8 mouse cellular contexts compared by ENCODE assay signal in the genomic region with DNA sequence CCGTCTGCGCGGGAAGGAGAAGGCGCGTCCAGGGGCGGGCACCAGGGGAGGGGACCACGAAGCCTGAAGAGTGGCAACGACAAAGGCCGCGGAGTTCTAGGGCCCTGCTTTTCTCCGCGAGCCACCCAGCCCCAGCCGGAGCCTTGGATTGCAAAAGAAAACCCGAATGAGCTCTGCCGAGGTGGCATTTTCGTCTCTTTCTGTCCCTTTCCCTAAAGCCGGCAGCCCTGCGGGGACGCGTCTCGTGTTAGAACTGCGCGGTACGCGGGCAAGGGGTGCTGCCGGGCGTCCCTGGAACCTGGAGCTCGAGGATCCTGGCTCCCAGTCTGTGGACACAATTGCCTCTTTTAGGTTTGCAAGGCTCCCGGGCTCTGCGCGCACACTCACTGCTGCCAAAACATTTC.
A peak's percentile ranks its signal among the peaks of the same experiment; 100 is the strongest.
DNase-seq lines count a peak whose midpoint lies in the region; ATAC-seq and TF ChIP-seq lines count a peak whose summit lies in the region.

No protein-coding gene starts in this region.

- ATAC-seq in intestine, embryonic 14.5 days (replicated peaks; ENCODE audit: low FRiP score, low TSS enrichment, low read depth) = no peak
- ATAC-seq in intestine, embryonic 16.5 days = no peak
- peak; percentile 14; the same call in 1 of the 2 replicates for ATAC-seq in forebrain, embryonic 15.5 days (replicated peaks)
- ATAC-seq in stomach, postnatal 0 days (ENCODE audit: low FRiP score, low TSS enrichment) = no peak

- H3K4me2 ChIP-seq in intestine, embryonic 14.5 days (ENCODE audit: low read length) = no peak overlapping the region
- H3K4me2 ChIP-seq in intestine, embryonic 16.5 days (ENCODE audit: low read depth, low read length) = no peak overlapping the region
- peak overlapping the region; percentile 30 for H3K4me2 ChIP-seq in forebrain, embryonic 15.5 days (replicated peaks)
- H3K4me2 ChIP-seq in stomach, postnatal 0 days (replicated peaks; ENCODE audit: low read depth) = no peak overlapping the region; the same call in 1 of the 2 replicates

- no peak overlapping the region for H3K27ac ChIP-seq in intestine, embryonic 14.5 days (ENCODE audit: low read depth)
- H3K27ac ChIP-seq in intestine, embryonic 16.5 days (ENCODE audit: low read length) = no peak overlapping the region
- no peak overlapping the region for H3K27ac ChIP-seq in forebrain, embryonic 15.5 days (replicated peaks)
- peak overlapping the region; percentile 61 for H3K27ac ChIP-seq in limb, embryonic 10.5 days
- H3K27ac ChIP-seq in stomach, postnatal 0 days (replicated peaks) = no peak overlapping the region

- H3K9ac ChIP-seq in intestine, embryonic 14.5 days (ENCODE audit: low read length) = no peak overlapping the region
- no peak overlapping the region for H3K9ac ChIP-seq in intestine, embryonic 16.5 days (ENCODE audit: low read depth, low read length)
- 0 out of 2 replicates have a peak overlapping the region, but pooled peaks have one; percentile 8 for H3K9ac ChIP-seq in forebrain, embryonic 15.5 days (replicated peaks)
- H3K9ac ChIP-seq in stomach, postnatal 0 days (ENCODE audit: low read length) = no peak overlapping the region

- 0% methylated on average over 31 of the region's 31 CpGs for WGBS in intestine, embryonic 14.5 days
- 1% methylated on average over 31 of the region's 31 CpGs for WGBS in intestine, embryonic 16.5 days
- under 1% methylated on average over 31 of the region's 31 CpGs for WGBS in forebrain, embryonic 15.5 days
- under 1% methylated on average over 31 of the region's 31 CpGs for WGBS in limb, embryonic 10.5 days
- 3% methylated on average over 31 of the region's 31 CpGs for WGBS in stomach, postnatal 0 days

- 0 out of 2 replicates have a peak, but pooled peaks cover 5% of the 10 kb centered on the region for H3K9me3 ChIP-seq in intestine, embryonic 14.5 days (ENCODE audit: control insufficient read depth, low read length)
- no peaks in the 10 kb centered on the region for H3K9me3 ChIP-seq in intestine, embryonic 16.5 days (ENCODE audit: control insufficient read depth, low read length)
- no peaks in the 10 kb centered on the region for H3K9me3 ChIP-seq in forebrain, embryonic 15.5 days
- no peaks in the 10 kb centered on the region for H3K9me3 ChIP-seq in limb, embryonic 10.5 days (replicated peaks)
- no peaks in the 10 kb centered on the region for H3K9me3 ChIP-seq in stomach, postnatal 0 days (ENCODE audit: control insufficient read depth, low read length)

- H3K4me1 ChIP-seq in intestine, embryonic 14.5 days (replicated peaks; ENCODE audit: control insufficient read depth, insufficient read depth, low read length) = no peaks in the 10 kb centered on the region
- H3K4me1 ChIP-seq in intestine, embryonic 16.5 days (ENCODE audit: control insufficient read depth, insufficient read depth, low read length) = peaks cover 3% of the 10 kb centered on the region; the same call in 1 of the 2 replicates
- peaks cover 8% of the 10 kb centered on the region for H3K4me1 ChIP-seq in forebrain, embryonic 15.5 days
- peaks cover 18% of the 10 kb centered on the region for H3K4me1 ChIP-seq in limb, embryonic 10.5 days
- no peaks in the 10 kb centered on the region for H3K4me1 ChIP-seq in stomach, postnatal 0 days (replicated peaks; ENCODE audit: control insufficient read depth, insufficient read depth)

- TF ChIP-seq EP300 in stomach, postnatal 0 days (optimal IDR thresholded peaks at IDR 0.05) = no peak

- no peaks in the 10 kb centered on the region for H3K36me3 ChIP-seq in intestine, embryonic 14.5 days (ENCODE audit: control insufficient read depth, insufficient read depth, low read length)
- H3K36me3 ChIP-seq in intestine, embryonic 16.5 days (ENCODE audit: control insufficient read depth, insufficient read depth, low read length) = no peaks in the 10 kb centered on the region
- no peaks in the 10 kb centered on the region for H3K36me3 ChIP-seq in forebrain, embryonic 15.5 days
- H3K36me3 ChIP-seq in limb, embryonic 10.5 days = no peaks in the 10 kb centered on the region
- H3K36me3 ChIP-seq in stomach, postnatal 0 days (ENCODE audit: control insufficient read depth, insufficient read depth, low read length) = no peaks in the 10 kb centered on the region

- no peak for TF ChIP-seq CTCF in stomach, postnatal 0 days (IDR thresholded peaks at IDR 0.05; ENCODE audit: low read depth)

- H3K4me3 ChIP-seq in intestine, embryonic 14.5 days (ENCODE audit: low read depth, low read length) = no peak overlapping the region
- H3K4me3 ChIP-seq in intestine, embryonic 16.5 days (ENCODE audit: low read length) = no peak overlapping the region
- H3K4me3 ChIP-seq in forebrain, embryonic 15.5 days = peak overlapping the region; percentile 9; the same call in 1 of the 2 replicates
- H3K4me3 ChIP-seq in limb, embryonic 10.5 days = peak overlapping the region; percentile 45
- H3K4me3 ChIP-seq in stomach, postnatal 0 days (ENCODE audit: low read depth, low read length) = no peak overlapping the region

- DNase-seq in intestine, embryonic 14.5 days (ENCODE audit: low spot score) = peak; percentile 75
- peak; percentile 26 for DNase-seq in R1 (ENCODE audit: low read depth, low spot score)
- DNase-seq in limb, embryonic 10.5 days (ENCODE audit: low spot score) = peak; percentile 73
- DNase-seq in stomach, postnatal 0 days (ENCODE audit: low spot score) = peak; percentile 15
- no peak for DNase-seq in right cerebral cortex, postnatal 25 days
- no peak for DNase-seq in thymus, adult 18-20 months

- peaks cover 75% of the 10 kb centered on the region for H3K27me3 ChIP-seq in intestine, embryonic 14.5 days (replicated peaks; ENCODE audit: control insufficient read depth, insufficient read depth, low read length)
- H3K27me3 ChIP-seq in intestine, embryonic 16.5 days (replicated peaks; ENCODE audit: control insufficient read depth, insufficient read depth, low read length) = peaks cover 36% of the 10 kb centered on the region
- H3K27me3 ChIP-seq in forebrain, embryonic 15.5 days = peaks cover 75% of the 10 kb centered on the region
- peaks cover 93% of the 10 kb centered on the region for H3K27me3 ChIP-seq in limb, embryonic 10.5 days (ENCODE audit: low read depth, poor library complexity, severe bottlenecking)
- H3K27me3 ChIP-seq in stomach, postnatal 0 days (ENCODE audit: control insufficient read depth, insufficient read depth, low read length) = 0 out of 2 replicates have a peak, but pooled peaks cover 4% of the 10 kb centered on the region

Comparison
In these comparisons a context has a peak if more than half of its experiments do, and no peak if none do; other contexts are left out.
1. DNase-seq: peak in intestine, embryonic 14.5 days (single experiment), R1 (single experiment), limb, embryonic 10.5 days (single experiment) and stomach, postnatal 0 days (single experiment); none in right cerebral cortex, postnatal 25 days (single experiment) and thymus, adult 18-20 months (0 of 2).
2. H3K4me3 ChIP-seq: peak in forebrain, embryonic 15.5 days (single experiment) and limb, embryonic 10.5 days (single experiment); none in intestine, embryonic 14.5 days (single experiment), intestine, embryonic 16.5 days (single experiment) and stomach, postnatal 0 days (single experiment).